Mouse (Mus musculus) limb, embryonic 10.5 days (tissue): ENCODE measurements around the gene Tmem160. TPM values are rescaled to one million over a fixed set of nuclear protein-coding genes. Genes with fewer than 3 reads are reported as not detected.

Experiments
- DNase-seq: peaks from one replicate; pipeline ENCODE4 v3.0.0-alpha.2; 2017; ENCODE audit warnings: low spot score
- H3K27ac ChIP-seq: fragments of 300-500 bp; sonication (generic); 2 replicates; pipeline ENCODE4 v1.5.1; 2016; ENCODE audit warnings: mild to moderate bottlenecking
- H3K27me3 ChIP-seq: fragments of 300-500 bp; sonication (generic); 2 replicates; pipeline ENCODE4 v1.6.1; 2016; ENCODE audit warnings: low read depth, mild to moderate bottlenecking; ENCODE audit not compliant: poor library complexity, severe bottlenecking
- H3K36me3 ChIP-seq: fragments of 300-500 bp; sonication (generic); 2 replicates; pipeline ENCODE4 v1.6.1; 2016; ENCODE audit warnings: mild to moderate bottlenecking, moderate library complexity
- H3K4me1 ChIP-seq: fragments of 300-500 bp; sonication (generic); 2 replicates; pipeline ENCODE4 v1.6.1; 2016
- H3K4me3 ChIP-seq: fragments of 300-500 bp; sonication (generic); 2 replicates; pipeline ENCODE4 v1.5.1; 2016; ENCODE audit warnings: mild to moderate bottlenecking, moderate library complexity
- H3K9me3 ChIP-seq: fragments of 300-500 bp; sonication (generic); replicated peaks from 2 replicates; pipeline ENCODE4 v1.6.1; 2016; ENCODE audit warnings: mild to moderate bottlenecking
- WGBS: fragments of 180-500 bp; shearing (Covaris S2); methylation state at CpG from one replicate; pipeline ENCODE4 v1.1.7; 2016; 5-methylcytosine and 5-hydroxymethylcytosine counted together
- polyA plus RNA-seq: library from polyadenylated mRNA; unstranded; fragments of >200 nt; fragmentation: Nextera tagmentation; extraction: Ambion mirVana; gene quantifications from 2 replicates; pipeline ENCODE4 v1.2.1, GENCODE M21; 2016

Tmem160 gene
- polyA plus RNA-seq, 1 experiment from 2014 or later = 74.8 TPM

- Histone ChIP-seq H3K27ac (no peak overlapping the region), H3K4me1 (peaks cover 4% of the 10 kb centered on the region; the same call in 1 of the 2 replicates), H3K27me3 (no peaks in the 10 kb centered on the region), H3K9me3 (no peaks in the 10 kb centered on the region), H3K36me3 (peaks cover 97% of the 10 kb centered on the region), H3K4me3 (no peak overlapping the region)
- 88% methylated on average over 5 of the region's 5 CpGs for WGBS
- DNase-seq = no peak
Measured at GRCm38 (mm10) chr7:16418713-16419112, 33.9 kb upstream of the Tmem160 start.

- Histone ChIP-seq H3K4me1 (no peaks in the 10 kb centered on the region), H3K9me3 (no peaks in the 10 kb centered on the region), H3K27ac (no peak overlapping the region), H3K4me3 (no peak overlapping the region), H3K36me3 (peaks cover 99% of the 10 kb centered on the region), H3K27me3 (no peaks in the 10 kb centered on the region)
- WGBS = 94% methylated on average over 8 of the region's 8 CpGs
- DNase-seq = no peak
Measured at GRCm38 (mm10) chr7:16420493-16421118, 32.0 kb upstream of the Tmem160 start.

GRCm38 (mm10) chr7:16422222-16422856, 30.2 kb upstream of the Tmem160 start:
- Histone ChIP-seq H3K36me3 (peaks cover 99% of the 10 kb centered on the region), H3K27me3 (no peaks in the 10 kb centered on the region), H3K27ac (no peak overlapping the region), H3K4me1 (no peaks in the 10 kb centered on the region), H3K9me3 (no peaks in the 10 kb centered on the region), H3K4me3 (no peak overlapping the region)
- 90% methylated on average over 18 of the region's 18 CpGs for WGBS
- no peak for DNase-seq

- 95% methylated on average over 9 of the region's 9 CpGs for WGBS
- no peak for DNase-seq
- H3K4me1 ChIP-seq = no peaks in the 10 kb centered on the region
Measured at GRCm38 (mm10) chr7:16423731-16424130, 28.8 kb upstream of the Tmem160 start.

GRCm38 (mm10) chr7:16425721-16426120, 26.9 kb upstream of the Tmem160 start:
- no peaks in the 10 kb centered on the region for H3K9me3 ChIP-seq
- no peaks in the 10 kb centered on the region for H3K4me1 ChIP-seq
- no peak overlapping the region for H3K4me3 ChIP-seq
- H3K27ac ChIP-seq = no peak overlapping the region
- peaks cover 99% of the 10 kb centered on the region for H3K36me3 ChIP-seq
- WGBS = 92% methylated on average over 10 of the region's 10 CpGs
- H3K27me3 ChIP-seq = no peaks in the 10 kb centered on the region
- DNase-seq = no peak

More at GRCm38 (mm10) chr7:16423731-16424130, 28.8 kb upstream of the Tmem160 start:
- H3K27me3 ChIP-seq = no peaks in the 10 kb centered on the region
- no peak overlapping the region for H3K27ac ChIP-seq
- no peaks in the 10 kb centered on the region for H3K9me3 ChIP-seq
- peaks cover 99% of the 10 kb centered on the region for H3K36me3 ChIP-seq
- no peak overlapping the region for H3K4me3 ChIP-seq

- Histone ChIP-seq H3K36me3 (peaks cover 99% of the 10 kb centered on the region), H3K4me3 (no peak overlapping the region), H3K27ac (no peak overlapping the region), H3K9me3 (no peaks in the 10 kb centered on the region), H3K27me3 (no peaks in the 10 kb centered on the region), H3K4me1 (no peaks in the 10 kb centered on the region)
- WGBS = 71% methylated on average over 4 of the region's 4 CpGs
- peak; percentile 80 for DNase-seq
Measured at GRCm38 (mm10) chr7:16426129-16426729, 26.4 kb upstream of the Tmem160 start.

- no peaks in the 10 kb centered on the region for H3K27me3 ChIP-seq
- 87% methylated on average over 3 of the region's 3 CpGs for WGBS
- H3K4me1 ChIP-seq = no peaks in the 10 kb centered on the region
- H3K9me3 ChIP-seq = no peaks in the 10 kb centered on the region
- H3K27ac ChIP-seq = no peak overlapping the region
- H3K36me3 ChIP-seq = peaks cover 88% of the 10 kb centered on the region
- no peak for DNase-seq
- no peak overlapping the region for H3K4me3 ChIP-seq
Measured at GRCm38 (mm10) chr7:16433352-16433971, 19.1 kb upstream of the Tmem160 start.

GRCm38 (mm10) chr7:16435088-16435487, 17.5 kb upstream of the Tmem160 start:
- Histone ChIP-seq H3K27ac (no peak overlapping the region), H3K4me3 (no peak overlapping the region), H3K27me3 (no peaks in the 10 kb centered on the region), H3K4me1 (no peaks in the 10 kb centered on the region), H3K36me3 (peaks cover 72% of the 10 kb centered on the region), H3K9me3 (no peaks in the 10 kb centered on the region)
- WGBS = 89% methylated on average over 9 of the region's 9 CpGs
- DNase-seq = no peak

GRCm38 (mm10) chr7:16441241-16441640, 11.3 kb upstream of the Tmem160 start:
- Histone ChIP-seq H3K36me3 (peaks cover 11% of the 10 kb centered on the region), H3K4me3 (no peak overlapping the region), H3K27ac (no peak overlapping the region), H3K4me1 (no peaks in the 10 kb centered on the region), H3K9me3 (no peaks in the 10 kb centered on the region), H3K27me3 (no peaks in the 10 kb centered on the region)
- no peak for DNase-seq

- H3K36me3 ChIP-seq = peaks cover 22% of the 10 kb centered on the region
- 88% methylated on average over 6 of the region's 6 CpGs for WGBS
- H3K4me3 ChIP-seq = no peak overlapping the region
- DNase-seq = no peak
- H3K4me1 ChIP-seq = peaks cover 10% of the 10 kb centered on the region
- H3K27me3 ChIP-seq = no peaks in the 10 kb centered on the region
- no peak overlapping the region for H3K27ac ChIP-seq
- H3K9me3 ChIP-seq = no peaks in the 10 kb centered on the region
Measured at GRCm38 (mm10) chr7:16451656-16452055, 923 bp upstream of the Tmem160 start.

GRCm38 (mm10) chr7:16453118-16453711, 636 bp downstream of the Tmem160 start:
- peak; percentile 70 for DNase-seq

GRCm38 (mm10) chr7:16455016-16455415, 2.4 kb downstream of the Tmem160 start:
- H3K4me1 ChIP-seq = peaks cover 10% of the 10 kb centered on the region
- peaks cover 33% of the 10 kb centered on the region for H3K36me3 ChIP-seq
- no peaks in the 10 kb centered on the region for H3K27me3 ChIP-seq
- H3K4me3 ChIP-seq = no peak overlapping the region
- H3K9me3 ChIP-seq = no peaks in the 10 kb centered on the region
- DNase-seq = no peak
- 93% methylated on average over 14 of the region's 14 CpGs for WGBS
- no peak overlapping the region for H3K27ac ChIP-seq

More at GRCm38 (mm10) chr7:16453118-16453711, 636 bp downstream of the Tmem160 start:
- peak overlapping the region; percentile 63 for H3K4me3 ChIP-seq
- H3K27me3 ChIP-seq = no peaks in the 10 kb centered on the region
- WGBS = under 1% methylated on average over 23 of the region's 23 CpGs
- H3K9me3 ChIP-seq = no peaks in the 10 kb centered on the region
- peaks cover 10% of the 10 kb centered on the region for H3K4me1 ChIP-seq
- H3K36me3 ChIP-seq = peaks cover 30% of the 10 kb centered on the region
- H3K27ac ChIP-seq = peak overlapping the region; percentile 78

GRCm38 (mm10) chr7:16456289-16456688, 3.7 kb downstream of the Tmem160 start:
- Histone ChIP-seq H3K27me3 (peaks cover 9% of the 10 kb centered on the region), H3K4me3 (no peak overlapping the region), H3K27ac (no peak overlapping the region), H3K36me3 (peaks cover 33% of the 10 kb centered on the region), H3K4me1 (peaks cover 10% of the 10 kb centered on the region), H3K9me3 (no peaks in the 10 kb centered on the region)
- WGBS = 80% methylated on average over 5 of the region's 5 CpGs
- no peak for DNase-seq
